Mouse (Mus musculus): ENCODE results near the gene Sco1. TPM values are rescaled to one million over a fixed set of nuclear protein-coding genes. Genes with fewer than 3 reads are reported as not detected.
"Not testable (repeated sequence)": the region's sequence is repeated elsewhere in the genome, so short reads cannot be mapped to it uniquely, and the experiment has no call there.

Gene Sco1
- total and polyA plus RNA-seq, 3 experiments, result 3.5 to 23.2 (median 13.5) TPM

DNA sequence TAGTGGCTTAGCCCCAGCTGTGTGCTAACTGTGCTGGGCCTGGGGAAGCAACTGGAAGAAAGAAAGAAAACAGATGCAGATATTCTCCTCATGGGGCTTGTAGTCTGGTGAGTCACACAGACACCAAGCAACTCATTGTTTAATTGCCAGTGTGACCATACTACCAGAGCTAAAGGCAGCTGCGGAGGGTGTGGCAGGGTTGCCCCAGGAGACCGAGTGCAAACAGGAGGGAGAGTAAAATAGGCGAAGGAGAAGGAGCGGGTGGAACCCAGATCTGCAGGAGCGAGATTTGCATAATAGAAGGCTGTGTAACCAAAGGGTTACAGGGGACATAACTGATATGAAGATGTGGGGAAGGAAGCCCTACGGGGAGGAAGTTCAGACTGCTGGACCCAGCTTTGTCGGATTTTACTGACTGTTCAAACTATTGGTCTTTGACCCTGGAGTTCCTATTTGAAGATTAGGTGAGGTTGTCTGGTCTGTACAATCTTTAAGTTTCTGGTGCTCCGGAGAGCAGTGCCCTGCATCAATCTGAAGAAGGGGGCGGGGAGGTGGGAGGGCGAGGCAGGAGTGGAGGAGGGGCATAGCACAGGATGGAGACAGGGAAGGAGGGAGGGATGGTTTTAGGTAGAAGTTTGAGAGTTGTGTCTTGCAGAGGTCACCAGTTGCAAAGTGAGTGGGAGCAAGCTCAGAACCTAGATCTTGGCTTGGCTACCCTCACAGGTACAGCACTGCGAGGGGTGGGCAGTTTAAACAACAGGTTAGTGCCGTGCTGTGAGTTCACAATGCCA lies 34.5 kb upstream of the Sco1 start:
- DNase-seq (ENCODE audit: low spot score) (no peak), ATAC-seq (ENCODE audit: extremely low read depth, insufficient number of reproducible peaks, low FRiP score, poor library complexity, severe bottlenecking) (no peak)
- H3K36me3 ChIP-seq (replicated peaks), result no peaks in the 10 kb centered on the region
- peaks cover 4% of the 10 kb centered on the region; the same call in 1 of the 2 replicates for H3K4me1 ChIP-seq (ENCODE audit: insufficient read depth, low read depth, low read length)
- no peak overlapping the region for H3K4me3 ChIP-seq (ENCODE audit: low read depth, low read length)
- H3K27me3 ChIP-seq (ENCODE audit: insufficient read depth, low read length), result no peaks in the 10 kb centered on the region
- H3K9me3 ChIP-seq (replicated peaks), result no peaks in the 10 kb centered on the region
- TF ChIP-seq CTCF (IDR thresholded peaks at IDR 0.05; ENCODE audit: low read depth, low read length), result no peak
- TF ChIP-seq GATA2 (IDR thresholded peaks at IDR 0.05; ENCODE audit: borderline replicate concordance, low read depth, low read length), result no peak
- TF ChIP-seq POLR2AphosphoS5 (IDR thresholded peaks at IDR 0.05; ENCODE audit: insufficient replicate concordance, low read depth, low read length), result no peak

DNA sequence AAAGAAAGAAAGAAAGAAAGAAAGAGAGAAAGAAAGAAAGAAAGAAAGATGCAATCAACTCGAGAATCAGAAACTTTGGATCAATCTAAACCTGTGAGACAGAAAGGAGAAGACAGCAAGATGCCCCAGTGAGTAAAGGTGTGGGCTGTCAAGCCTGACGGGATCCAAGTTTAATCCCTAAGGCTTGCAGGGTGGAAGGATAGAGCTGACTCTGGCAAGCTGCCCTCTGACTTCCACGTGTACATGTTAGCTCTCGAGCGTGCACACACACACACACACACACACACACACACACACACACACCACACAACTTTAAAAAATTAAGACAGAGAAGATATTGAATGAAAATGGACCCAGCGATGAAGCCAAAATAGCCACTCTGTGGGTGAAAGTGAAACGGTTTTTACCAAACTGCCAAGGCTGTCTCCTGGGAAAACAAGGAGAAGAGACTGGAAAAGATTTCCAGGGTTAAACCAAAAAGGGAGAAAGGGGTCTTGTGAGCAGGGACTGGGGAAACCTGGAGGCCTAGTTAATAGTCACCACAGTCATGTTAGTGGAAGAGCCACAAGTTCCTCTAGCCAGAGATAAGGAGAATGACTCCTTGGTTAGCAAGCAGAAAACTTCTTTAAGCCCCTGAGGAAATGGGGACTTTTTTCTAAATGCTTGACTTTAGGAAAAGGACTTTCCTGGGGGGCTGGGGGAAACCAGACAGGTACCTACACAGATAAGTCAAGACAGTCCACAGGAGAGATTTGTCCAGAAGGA lies 32.6 kb upstream of the Sco1 start:
- Histone ChIP-seq H3K36me3 (replicated peaks) (no peaks in the 10 kb centered on the region), H3K9me3 (replicated peaks) (no peaks in the 10 kb centered on the region), H3K27me3 (ENCODE audit: insufficient read depth, low read length) (no peaks in the 10 kb centered on the region), H3K4me1 (ENCODE audit: insufficient read depth, low read depth, low read length) (peaks cover 7% of the 10 kb centered on the region; the same call in 1 of the 2 replicates), H3K4me3 (ENCODE audit: low read depth, low read length) (no peak overlapping the region)
- no peak for ATAC-seq (ENCODE audit: extremely low read depth, insufficient number of reproducible peaks, low FRiP score, poor library complexity, severe bottlenecking)
- no peak for DNase-seq (ENCODE audit: low spot score)
- TF ChIP-seq TAL1 (conservative IDR thresholded peaks at IDR 0.05; ENCODE audit: low read depth, low read length), result no peak
- TF ChIP-seq GATA1 (IDR thresholded peaks at IDR 0.05; ENCODE audit: borderline replicate concordance, low read length), result no peak
- TF ChIP-seq POLR2AphosphoS5 (IDR thresholded peaks at IDR 0.05; ENCODE audit: insufficient replicate concordance, low read depth, low read length), result no peak
- TF ChIP-seq CTCF (IDR thresholded peaks at IDR 0.05; ENCODE audit: low read depth, low read length), result no peak
- TF ChIP-seq GATA2 (IDR thresholded peaks at IDR 0.05; ENCODE audit: borderline replicate concordance, low read depth, low read length), result no peak

DNA sequence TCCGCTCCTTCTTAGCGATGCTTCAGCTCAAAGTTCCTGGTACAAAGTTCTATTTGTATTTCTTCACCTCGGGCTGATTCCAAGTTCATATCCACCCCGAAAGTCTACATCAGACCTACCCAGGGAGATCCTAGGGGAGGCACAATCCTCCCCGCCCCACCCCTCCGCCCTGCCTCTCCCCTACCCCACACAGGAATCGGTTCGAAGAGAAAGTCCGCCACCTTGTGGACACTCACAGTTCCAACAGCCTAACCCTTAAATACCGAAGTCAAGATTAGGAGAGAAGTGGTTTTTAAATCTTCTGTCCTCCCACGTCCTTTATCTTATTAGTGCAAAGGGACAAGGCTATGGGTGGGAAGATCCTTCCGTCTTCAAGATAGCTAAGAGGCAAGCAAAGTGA lies 31.5 kb upstream of the Sco1 start:
- Histone ChIP-seq H3K4me1 (ENCODE audit: insufficient read depth, low read depth, low read length) (peaks cover 16% of the 10 kb centered on the region), H3K4me3 (ENCODE audit: low read depth, low read length) (no peak overlapping the region), H3K9me3 (replicated peaks) (no peaks in the 10 kb centered on the region), H3K27me3 (ENCODE audit: insufficient read depth, low read length) (no peaks in the 10 kb centered on the region), H3K36me3 (replicated peaks) (no peaks in the 10 kb centered on the region)
- no peak for TF ChIP-seq TAL1 (conservative IDR thresholded peaks at IDR 0.05; ENCODE audit: low read depth, low read length)
- 0 out of 2 replicates have a peak, but pooled peaks have one; percentile 27 for TF ChIP-seq CTCF (IDR thresholded peaks at IDR 0.05; ENCODE audit: low read depth, low read length)
- peak; percentile 16 for DNase-seq (ENCODE audit: low spot score)
- no peak for ATAC-seq (ENCODE audit: extremely low read depth, insufficient number of reproducible peaks, low FRiP score, poor library complexity, severe bottlenecking)

DNA sequence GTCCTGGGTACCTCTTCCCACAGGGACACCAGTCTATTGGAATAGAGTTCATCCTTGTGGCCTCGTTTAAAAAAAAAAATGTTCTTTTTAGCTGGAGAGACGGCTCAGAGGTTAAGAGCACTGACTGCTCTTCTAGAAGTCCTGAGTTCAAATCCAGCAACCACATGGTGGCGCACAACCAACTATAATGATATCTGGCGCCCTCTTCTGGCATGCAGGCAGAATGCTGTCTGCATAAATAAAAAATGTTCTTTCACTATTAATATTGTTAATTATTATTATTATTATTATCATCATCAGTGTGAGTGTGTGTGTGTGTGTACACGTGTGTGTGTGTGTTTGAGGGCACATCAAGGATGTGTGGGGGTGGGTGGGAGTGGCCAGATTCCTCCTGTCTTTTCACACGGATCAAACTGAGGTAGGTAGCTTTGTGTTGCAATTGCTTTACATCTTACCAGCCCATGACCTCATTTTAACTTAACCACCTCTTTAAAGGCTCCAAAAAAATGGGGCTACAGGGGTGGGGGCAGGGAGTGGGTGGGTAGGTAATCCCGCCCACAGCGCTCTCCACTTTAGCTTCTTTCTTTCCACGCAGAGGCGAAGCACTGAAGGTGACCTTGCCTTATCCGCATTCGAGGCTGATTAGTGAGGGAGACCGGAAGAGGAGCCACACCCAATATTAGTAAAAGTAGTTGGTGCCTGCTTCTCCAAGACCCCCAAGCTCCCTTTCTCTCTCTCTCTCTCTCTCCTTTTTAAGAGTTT lies 29.9 kb upstream of the Sco1 start:
- ATAC-seq (ENCODE audit: extremely low read depth, insufficient number of reproducible peaks, low FRiP score, poor library complexity, severe bottlenecking) (no peak), DNase-seq (ENCODE audit: low spot score) (no peak)
- Histone ChIP-seq H3K4me3 (ENCODE audit: low read depth, low read length) (no peak overlapping the region), H3K4me1 (ENCODE audit: insufficient read depth, low read depth, low read length) (peaks cover 16% of the 10 kb centered on the region), H3K27me3 (ENCODE audit: insufficient read depth, low read length) (no peaks in the 10 kb centered on the region), H3K9me3 (replicated peaks) (no peaks in the 10 kb centered on the region), H3K36me3 (replicated peaks) (no peaks in the 10 kb centered on the region)
- TF ChIP-seq POLR2AphosphoS5 (IDR thresholded peaks at IDR 0.05; ENCODE audit: insufficient replicate concordance, low read depth, low read length) (no peak), CTCF (IDR thresholded peaks at IDR 0.05; ENCODE audit: low read depth, low read length) (0 out of 2 replicates have a peak, but pooled peaks have one; percentile 5)

DNA sequence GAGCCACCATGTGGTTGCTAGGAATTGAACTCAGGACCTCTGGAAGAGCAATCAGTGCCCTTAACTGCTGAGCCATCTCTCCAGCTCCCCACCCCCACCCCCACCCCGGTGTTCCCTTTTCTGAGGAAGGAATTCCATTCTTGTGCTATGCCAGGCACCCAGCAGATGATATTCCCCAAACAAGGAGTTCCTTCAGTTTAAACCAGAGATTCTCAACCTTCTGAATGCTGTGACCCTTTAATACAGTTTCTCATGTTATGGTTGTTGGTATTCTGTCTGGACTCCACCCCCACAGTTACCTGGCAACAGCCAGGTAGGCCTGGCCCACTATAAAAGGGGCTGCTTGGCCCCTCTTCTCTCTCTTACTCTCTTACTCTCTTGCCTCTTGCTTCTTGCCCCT lies 29.3 kb upstream of the Sco1 start:
- not testable (repeated sequence) for DNase-seq (ENCODE audit: low spot score); H3K27me3 ChIP-seq (ENCODE audit: insufficient read depth, low read length); H3K36me3 ChIP-seq (replicated peaks); ATAC-seq (ENCODE audit: extremely low read depth, insufficient number of reproducible peaks, low FRiP score, poor library complexity, severe bottlenecking); H3K4me3 ChIP-seq (ENCODE audit: low read depth, low read length); H3K9me3 ChIP-seq (replicated peaks)
- peaks cover 16% of the 10 kb centered on the region for H3K4me1 ChIP-seq (ENCODE audit: insufficient read depth, low read depth, low read length)

DNA sequence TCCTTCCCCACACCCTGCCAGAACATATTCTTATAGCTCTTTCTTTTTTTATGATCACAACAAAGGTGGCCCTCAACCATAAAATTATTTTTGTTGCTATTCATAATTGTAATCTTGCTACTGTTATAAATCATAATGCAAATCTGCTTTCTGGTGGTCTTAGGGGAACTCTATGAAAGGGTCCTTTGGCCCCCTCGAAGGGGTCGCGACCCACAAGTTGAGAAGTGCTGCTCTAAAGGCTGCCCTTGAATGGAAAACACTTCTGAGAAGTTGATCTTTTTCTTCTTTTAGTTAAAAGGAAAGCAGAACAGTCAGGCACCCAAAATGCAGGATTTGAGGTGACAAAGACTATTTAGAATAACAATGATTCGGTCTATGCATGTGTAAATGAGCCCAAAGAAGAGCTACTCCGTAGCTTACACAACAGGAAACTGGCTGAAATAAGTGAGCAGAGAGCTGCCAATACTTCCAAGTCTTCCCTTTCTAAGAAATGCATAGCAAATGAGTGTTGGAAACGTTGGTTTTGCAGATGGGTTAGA lies 28.6 kb upstream of the Sco1 start:
- no peak for TF ChIP-seq CTCF (IDR thresholded peaks at IDR 0.05; ENCODE audit: low read depth, low read length)
- TF ChIP-seq POLR2AphosphoS5 (IDR thresholded peaks at IDR 0.05; ENCODE audit: insufficient replicate concordance, low read depth, low read length), result no peak
- TF ChIP-seq GATA1 (IDR thresholded peaks at IDR 0.05; ENCODE audit: borderline replicate concordance, low read length), result no peak
- no peak for TF ChIP-seq TAL1 (conservative IDR thresholded peaks at IDR 0.05; ENCODE audit: low read depth, low read length)
- TF ChIP-seq GATA2 (IDR thresholded peaks at IDR 0.05; ENCODE audit: borderline replicate concordance, low read depth, low read length), result no peak
- DNase-seq (ENCODE audit: low spot score), result no peak
- Histone ChIP-seq H3K36me3 (replicated peaks) (no peaks in the 10 kb centered on the region), H3K4me3 (ENCODE audit: low read depth, low read length) (no peak overlapping the region), H3K9me3 (replicated peaks) (no peaks in the 10 kb centered on the region), H3K4me1 (ENCODE audit: insufficient read depth, low read depth, low read length) (peaks cover 16% of the 10 kb centered on the region), H3K27me3 (ENCODE audit: insufficient read depth, low read length) (peaks cover 4% of the 10 kb centered on the region; the same call in 1 of the 2 replicates)
- no peak for ATAC-seq (ENCODE audit: extremely low read depth, insufficient number of reproducible peaks, low FRiP score, poor library complexity, severe bottlenecking)
